Mouse (Mus musculus) heart, embryonic 11.5 days (tissue): Measurements from ENCODE around the gene Elmsan1. TPM values are rescaled to one million over a fixed set of nuclear protein-coding genes. Genes with fewer than 3 reads are reported as not detected.

Experiments
- ATAC-seq: fragments of 200-750 bp; cut with Nextera tagmentation; replicated peaks from 2 replicates; pipeline ENCODE4 v1.8.0; 2017; ENCODE audit warnings: moderate library complexity; ENCODE audit not compliant: insufficient number of reproducible peaks, low FRiP score, low TSS enrichment
- H3K27ac ChIP-seq: fragments of 300-500 bp; sonication (generic); 2 replicates; pipeline ENCODE4 v1.5.1; 2014; ENCODE audit warnings: mild to moderate bottlenecking, low read depth, low read length
- H3K27me3 ChIP-seq: fragments of 300-500 bp; sonication (generic); 2 replicates; pipeline ENCODE4 v1.6.1; 2014; ENCODE audit warnings: mild to moderate bottlenecking, low read length, mixed read lengths; ENCODE audit not compliant: control insufficient read depth, insufficient read depth
- H3K36me3 ChIP-seq: fragments of 300-500 bp; sonication (generic); 2 replicates; pipeline ENCODE4 v1.6.1; 2014; ENCODE audit warnings: mild to moderate bottlenecking, low read length, moderate library complexity, mixed read lengths; ENCODE audit not compliant: control insufficient read depth, insufficient read depth
- H3K4me1 ChIP-seq: fragments of 300-500 bp; sonication (generic); 2 replicates; pipeline ENCODE4 v1.6.1; 2014; ENCODE audit warnings: low read length; ENCODE audit not compliant: control insufficient read depth, insufficient read depth
- H3K4me2 ChIP-seq: fragments of 300-500 bp; sonication (generic); 2 replicates; pipeline ENCODE4 v1.6.1; 2014; ENCODE audit warnings: mild to moderate bottlenecking, moderate library complexity
- H3K4me3 ChIP-seq: fragments of 300-500 bp; sonication (generic); 2 replicates; pipeline ENCODE4 v1.5.1; 2014; ENCODE audit warnings: low read depth, low read length
- H3K9ac ChIP-seq: fragments of 300-500 bp; sonication (generic); 2 replicates; pipeline ENCODE4 v1.6.1; 2014; ENCODE audit warnings: mild to moderate bottlenecking, low read depth, low read length, moderate library complexity
- H3K9me3 ChIP-seq: fragments of 300-500 bp; sonication (generic); replicated peaks from 2 replicates; pipeline ENCODE4 v1.6.1; 2016; ENCODE audit warnings: low read length; ENCODE audit not compliant: control insufficient read depth
- WGBS: fragments of 180-500 bp; shearing (Covaris S2); extraction: QIAGEN DNeasy Blood & Tissue Kit; methylation state at CpG from one replicate; pipeline ENCODE4 v1.1.7; 2014; ENCODE audit not compliant: insufficient replicate concordance; 5-methylcytosine and 5-hydroxymethylcytosine counted together
- polyA plus RNA-seq: library from polyadenylated mRNA; unstranded; fragments of >200 nt; fragmentation: Nextera tagmentation; extraction: Ambion mirVana; gene quantifications from 2 replicates; pipeline ENCODE4 v1.2.1, GENCODE M21; 2014

The Elmsan1 gene
- polyA plus RNA-seq, 1 experiment from 2014 or later = 7.1 TPM

- H3K27me3 ChIP-seq = no peaks in the 10 kb centered on the region
- H3K4me1 ChIP-seq = peaks cover 44% of the 10 kb centered on the region
- 21% methylated on average over 10 of the region's 10 CpGs for WGBS
- peaks cover 6% of the 10 kb centered on the region; the same call in 1 of the 2 replicates for H3K36me3 ChIP-seq
- no peak for ATAC-seq
- peak overlapping the region; percentile 52 for H3K4me3 ChIP-seq
- H3K27ac ChIP-seq = no peak overlapping the region
- peak overlapping the region; percentile 86 for H3K4me2 ChIP-seq
- no peaks in the 10 kb centered on the region for H3K9me3 ChIP-seq
- H3K9ac ChIP-seq = peak overlapping the region; percentile 67; the same call in 1 of the 2 replicates
These were observed 70.1 kb downstream of the Elmsan1 start for GRCm38 (mm10) chr12:84148622-84149012.

DNA sequence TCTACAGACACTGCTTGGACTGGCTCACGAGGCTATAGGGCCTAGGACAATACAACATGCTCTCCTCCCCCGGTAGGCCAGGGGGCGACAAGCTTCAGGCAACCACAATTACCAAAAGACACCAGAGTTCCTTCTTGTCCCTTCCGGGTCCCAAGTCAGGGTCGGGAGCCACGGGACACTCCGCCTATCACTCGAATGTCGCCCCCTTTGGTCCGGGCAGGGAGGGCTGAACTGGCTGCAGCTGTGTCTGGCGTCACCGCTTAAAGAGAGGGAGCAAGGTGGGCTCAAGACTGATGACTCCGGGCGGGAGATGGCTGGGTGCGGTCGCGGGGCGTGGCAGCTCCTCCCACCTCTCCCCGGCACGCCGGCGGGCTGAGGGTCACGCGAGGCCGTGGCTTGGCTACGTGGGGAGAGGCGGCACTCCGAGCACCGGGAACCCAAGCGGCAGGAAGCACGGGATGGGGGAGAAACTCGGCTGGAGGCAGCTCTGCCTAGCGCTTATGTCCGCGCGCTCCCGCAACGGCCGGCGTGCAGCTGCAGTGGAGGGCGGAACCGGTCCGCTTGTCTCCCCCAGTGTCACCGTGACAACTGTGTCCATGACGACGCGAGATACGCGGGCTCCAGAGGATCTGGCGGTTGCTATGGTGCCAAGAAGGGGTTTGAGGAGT lies 70.6 kb downstream of the Elmsan1 start, which contains the start of gene Pnma1:
Gene Pnma1 (minus strand): TSS at position 536 of the 668 bp plus-strand sequence.
- peak within 1 kb of the TSS; percentile 52 for H3K4me3 ChIP-seq
- ATAC-seq = peak; percentile 68
- H3K9ac ChIP-seq = peak within 1 kb of the TSS; percentile 67
- no peaks in the 10 kb centered on the region for H3K9me3 ChIP-seq
- H3K27me3 ChIP-seq = no peaks in the 10 kb centered on the region
- peak within 1 kb of the TSS; percentile 86 for H3K4me2 ChIP-seq
- peaks cover 5% of the 10 kb centered on the region; the same call in 1 of the 2 replicates for H3K36me3 ChIP-seq
- no peak within 1 kb of the TSS for H3K27ac ChIP-seq
- 2% methylated on average over 49 of the region's 50 CpGs for WGBS
- H3K4me1 ChIP-seq = peaks cover 40% of the 10 kb centered on the region

GRCm38 (mm10) chr12:84142281-84143050 lies 76.2 kb downstream of the Elmsan1 start:
- 74% methylated on average over 14 of the region's 14 CpGs for WGBS
- H3K4me2 ChIP-seq = no peak overlapping the region
- no peaks in the 10 kb centered on the region for H3K9me3 ChIP-seq
- no peaks in the 10 kb centered on the region for H3K4me1 ChIP-seq
- no peaks in the 10 kb centered on the region for H3K27me3 ChIP-seq
- ATAC-seq = no peak
- no peaks in the 10 kb centered on the region for H3K36me3 ChIP-seq
- H3K9ac ChIP-seq = no peak overlapping the region
- no peak overlapping the region for H3K27ac ChIP-seq
- no peak overlapping the region for H3K4me3 ChIP-seq

- no peak overlapping the region for H3K9ac ChIP-seq
- H3K9me3 ChIP-seq = no peaks in the 10 kb centered on the region
- H3K4me3 ChIP-seq = no peak overlapping the region
- H3K27ac ChIP-seq = no peak overlapping the region
- WGBS = 84% methylated on average over 4 of the region's 4 CpGs
- no peak for ATAC-seq
- no peak overlapping the region for H3K4me2 ChIP-seq
- H3K27me3 ChIP-seq = no peaks in the 10 kb centered on the region
- no peaks in the 10 kb centered on the region for H3K36me3 ChIP-seq
- no peaks in the 10 kb centered on the region for H3K4me1 ChIP-seq
These were observed 77.4 kb downstream of the Elmsan1 start for GRCm38 (mm10) chr12:84141271-84141670.

GRCm38 (mm10) chr12:84140135-84140534 lies 78.5 kb downstream of the Elmsan1 start:
- Histone ChIP-seq H3K36me3 (no peaks in the 10 kb centered on the region), H3K9ac (no peak overlapping the region), H3K27ac (no peak overlapping the region), H3K4me3 (no peak overlapping the region), H3K4me2 (no peak overlapping the region), H3K9me3 (no peaks in the 10 kb centered on the region), H3K27me3 (no peaks in the 10 kb centered on the region), H3K4me1 (no peaks in the 10 kb centered on the region)
- WGBS = 60% methylated on average over 4 of the region's 4 CpGs
- ATAC-seq = no peak

GRCm38 (mm10) chr12:84137131-84137530 lies 81.5 kb downstream of the Elmsan1 start:
- ATAC-seq = no peak
- H3K9me3 ChIP-seq = no peaks in the 10 kb centered on the region
- H3K4me3 ChIP-seq = no peak overlapping the region
- H3K36me3 ChIP-seq = peaks cover 2% of the 10 kb centered on the region; the same call in 1 of the 2 replicates
- no peak overlapping the region for H3K9ac ChIP-seq
- 79% methylated on average over 7 of the region's 7 CpGs for WGBS
- H3K4me2 ChIP-seq = no peak overlapping the region
- H3K27me3 ChIP-seq = no peaks in the 10 kb centered on the region
- no peak overlapping the region for H3K27ac ChIP-seq
- no peaks in the 10 kb centered on the region for H3K4me1 ChIP-seq

DNA sequence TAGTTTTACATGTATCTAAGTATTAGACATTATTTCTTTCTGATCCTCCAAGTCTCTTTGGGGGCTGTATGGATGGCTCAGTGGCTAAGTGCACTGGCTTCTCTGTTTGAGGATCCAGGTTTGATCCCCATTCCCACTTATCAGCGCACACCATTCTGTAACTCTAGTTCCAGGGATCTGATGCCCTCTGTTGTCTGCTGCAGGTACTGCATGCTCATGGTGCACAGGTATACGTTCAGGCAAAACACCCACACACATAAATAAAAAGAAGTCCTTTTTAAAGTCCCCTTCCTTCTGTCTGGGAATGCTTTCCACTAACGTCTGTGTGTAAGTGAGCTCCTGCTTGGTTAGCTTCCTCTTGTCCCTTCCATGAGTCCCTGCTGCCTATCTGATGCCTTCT lies 86.4 kb downstream of the Elmsan1 start:
- Histone ChIP-seq H3K4me1 (no peaks in the 10 kb centered on the region), H3K27ac (no peak overlapping the region), H3K4me2 (no peak overlapping the region), H3K9me3 (no peaks in the 10 kb centered on the region), H3K9ac (no peak overlapping the region), H3K36me3 (peaks cover 8% of the 10 kb centered on the region; the same call in 1 of the 2 replicates), H3K4me3 (no peak overlapping the region), H3K27me3 (no peaks in the 10 kb centered on the region)
- no peak for ATAC-seq
- 61% methylated on average over 3 of the region's 3 CpGs for WGBS

- Histone ChIP-seq H3K4me3 (no peak overlapping the region), H3K9ac (no peak overlapping the region), H3K4me2 (no peak overlapping the region), H3K36me3 (peaks cover 8% of the 10 kb centered on the region; the same call in 1 of the 2 replicates), H3K9me3 (no peaks in the 10 kb centered on the region), H3K27me3 (no peaks in the 10 kb centered on the region), H3K4me1 (no peaks in the 10 kb centered on the region), H3K27ac (no peak overlapping the region)
- no peak for ATAC-seq
- WGBS = 90% methylated on average over 8 of the region's 8 CpGs
These were observed 88.8 kb downstream of the Elmsan1 start for GRCm38 (mm10) chr12:84129931-84130330.
